Mouse (Mus musculus) frontal cortex, adult (tissue): ENCODE measurements around the gene Cfap43.

Source experiments
- ATAC-seq: cut with Nextera tagmentation; 2 replicates; pipeline ENCODE4 v1.9.2; 2017; ENCODE audit warnings: mild to moderate bottlenecking, moderate library complexity, mixed read lengths; ENCODE audit not compliant: low TSS enrichment

The Cfap43 gene

GRCm38 (mm10) chr19:47919126-47919965 is at the start of gene Cfap43, which contains the start of gene Itprip:
Cfap43 (minus strand) TSS chr19:47919287.
Itprip (minus strand) TSS chr19:47919299.
- ATAC-seq = peak; percentile 87

GRCm38 (mm10) chr19:47958181-47958580 is 39.1 kb upstream of the Cfap43 start:
- ATAC-seq = no peak

GRCm38 (mm10) chr19:47953169-47953568 is 34.1 kb upstream of the Cfap43 start:
- no peak; the same call in 1 of the 2 replicates for ATAC-seq

GRCm38 (mm10) chr19:47950946-47951345 is 31.9 kb upstream of the Cfap43 start:
- ATAC-seq = no peak

GRCm38 (mm10) chr19:47946821-47947465 is 27.9 kb upstream of the Cfap43 start:
- no peak for ATAC-seq

GRCm38 (mm10) chr19:47939361-47939760 is 20.3 kb upstream of the Cfap43 start:
- ATAC-seq = peak; percentile 95

GRCm38 (mm10) chr19:47937443-47938406 is 18.6 kb upstream of the Cfap43 start, which contains the start of gene Cfap58:
Cfap58 (plus strand) TSS chr19:47937675.
- peak; percentile 39 for ATAC-seq

- no peak for ATAC-seq
Measured at GRCm38 (mm10) chr19:47936938-47937337, 17.9 kb upstream of the Cfap43 start.

- no peak for ATAC-seq
Measured at GRCm38 (mm10) chr19:47936490-47936889, 17.4 kb upstream of the Cfap43 start.

GRCm38 (mm10) chr19:47935530-47935929 is 16.4 kb upstream of the Cfap43 start:
- no peak for ATAC-seq

- no peak for ATAC-seq
Measured at GRCm38 (mm10) chr19:47934636-47935238, 15.7 kb upstream of the Cfap43 start.

- no peak for ATAC-seq
Measured at GRCm38 (mm10) chr19:47934146-47934545, 15.1 kb upstream of the Cfap43 start.

GRCm38 (mm10) chr19:47931982-47932638 is 13.0 kb upstream of the Cfap43 start:
- ATAC-seq = peak; percentile 89

GRCm38 (mm10) chr19:47929043-47929442 is 10.0 kb upstream of the Cfap43 start:
- ATAC-seq = no peak

- ATAC-seq = no peak
Measured at GRCm38 (mm10) chr19:47927032-47927431, 7.9 kb upstream of the Cfap43 start.

GRCm38 (mm10) chr19:47925819-47926218 is 6.7 kb upstream of the Cfap43 start:
- no peak for ATAC-seq

- ATAC-seq = no peak
Measured at GRCm38 (mm10) chr19:47919966-47920375, 884 bp upstream of the Cfap43 start.

GRCm38 (mm10) chr19:47918455-47919101 is 509 bp downstream of the Cfap43 start:
- ATAC-seq = 0 out of 2 replicates have a peak, but pooled peaks have one; percentile 25

- ATAC-seq = no peak
Measured at GRCm38 (mm10) chr19:47918016-47918415, 1.1 kb downstream of the Cfap43 start.

- ATAC-seq = no peak
Measured at GRCm38 (mm10) chr19:47917396-47917795, 1.7 kb downstream of the Cfap43 start.
